Mouse (Mus musculus) heart, postnatal 14 days (tissue): ENCODE data around the gene Tpm3-rs7. TPM values are rescaled to one million over a fixed set of nuclear protein-coding genes. Genes with fewer than 3 reads are reported as not detected.
"Not testable (repeated sequence)": the region's sequence is repeated elsewhere in the genome, so short reads cannot be mapped to it uniquely, and the experiment has no call there.

Source experiments
- DNase-seq, 2 experiments: peaks; one replicate each; pipeline ENCODE4 v3.0.0; 2021 to 2022
- intact Hi-C: fragments of 180-260 bp; cut with DNase I; formaldehyde crosslinking; loops from one replicate; pipeline ENCODE4 v1.15.1; 2025
- long read RNA-seq, 2 experiments: library from polyadenylated mRNA; stranded (forward); transcript quantifications; one replicate each; pipeline ENCODE4 v2.0.0; 2021
- total RNA-seq, 2 experiments: library from RNA; stranded (reverse); gene quantifications; 2 replicates each; pipeline ENCODE4 v1.2.3; 2021

Tpm3-rs7 gene
- total RNA-seq: 10 to 100 TPM; 15.5 to 17.7 TPM
- long read RNA-seq, experiment 1, transcript Tpm3-rs7-201 (1 exons, 2,147 nt): major isoform, 51 of 51 reads
- long read RNA-seq, experiment 1, partial matches to known transcripts: 0 of 51 reads
- long read RNA-seq, experiment 1, other reads (novel, unspliced or antisense): 0 of 51 reads
- long read RNA-seq, experiment 2, transcript Tpm3-rs7-201 (1 exons, 2,147 nt): major isoform, 44 of 44 reads
- long read RNA-seq, experiment 2, partial matches to known transcripts: 0 of 44 reads
- long read RNA-seq, experiment 2, other reads (novel, unspliced or antisense): 0 of 44 reads

GRCm38 (mm10) chr14:113314499-113314898 lies at the start of gene Tpm3-rs7:
Gene Tpm3-rs7 (plus strand): TSS chr14:113314608.
- intact Hi-C loops, DNase-seq: not testable (repeated sequence)

GRCm38 (mm10) chr14:113317023-113317422 lies 2.6 kb downstream of the Tpm3-rs7 start:
- DNase-seq: no peak
- intact Hi-C loops: no loop called here

- intact Hi-C loops: no loop called here
- DNase-seq: no peak
Measured at GRCm38 (mm10) chr14:113363361-113363760, 49.0 kb downstream of the Tpm3-rs7 start.
